ENCODE assay signal across 9 mouse cellular contexts in genomic region chr10:39291747-39292198, GRCm38 (mm10).
DNase-seq lines count a peak whose midpoint lies in the region; ATAC-seq and TF ChIP-seq lines count a peak whose summit lies in the region.
"Had no signal": no experiment of that assay in that cellular context is flagged by ENCODE, and none has a peak within 500 bp of the region (broad histone marks: within the 10 kb centered on the region; RNA-seq: fewer than 3 reads in every experiment).

No protein-coding gene starts in this region.

- no peak for TF ChIP-seq CTCF in C2C12 (IDR thresholded peaks at IDR 0.05; ENCODE audit: control insufficient read depth, insufficient read depth, insufficient read length)

- H3ac ChIP-seq in C2C12 (ENCODE audit: control insufficient read depth, insufficient read length, low read depth) = no peak overlapping the region

- H3K4me3 ChIP-seq in forebrain, embryonic 10.5 days = no peak overlapping the region
- no peak overlapping the region for H3K4me3 ChIP-seq in forebrain, embryonic 11.5 days (ENCODE audit: low read depth, low read length)
- H3K4me3 ChIP-seq in C2C12 (ENCODE audit: insufficient read depth, poor library complexity, severe bottlenecking) = no peak overlapping the region
- no peak overlapping the region for H3K4me3 ChIP-seq in neural tube, embryonic 14.5 days (ENCODE audit: low read depth, low read length)

- peaks cover 4% of the 10 kb centered on the region; the same call in 1 of the 2 replicates for H3K27me3 ChIP-seq in forebrain, embryonic 10.5 days (ENCODE audit: poor library complexity, severe bottlenecking)
- H3K27me3 ChIP-seq in forebrain, embryonic 11.5 days (ENCODE audit: control insufficient read depth, insufficient read depth, low read length) = no peaks in the 10 kb centered on the region
- H3K27me3 ChIP-seq in C2C12 (ENCODE audit: control insufficient read depth, insufficient read depth, insufficient read length) = no peaks in the 10 kb centered on the region
- no peaks in the 10 kb centered on the region for H3K27me3 ChIP-seq in neural tube, embryonic 14.5 days (ENCODE audit: control insufficient read depth, insufficient read depth, low read length)

- no peak for ATAC-seq in forebrain, embryonic 11.5 days (replicated peaks; ENCODE audit: low FRiP score)
- peak; percentile 14; the same call in 1 of the 2 replicates for ATAC-seq in granulocyte monocyte progenitor cell, adult 5-6 weeks (replicated peaks; ENCODE audit: poor library complexity, severe bottlenecking)
- ATAC-seq in neural tube, embryonic 14.5 days (ENCODE audit: low read depth) = peak; percentile 78

- H3K79me3 ChIP-seq in C2C12 (ENCODE audit: low read depth) = no peaks in the 10 kb centered on the region

- no peaks in the 10 kb centered on the region for H3K36me3 ChIP-seq in forebrain, embryonic 10.5 days (replicated peaks)
- no peaks in the 10 kb centered on the region for H3K36me3 ChIP-seq in forebrain, embryonic 11.5 days (ENCODE audit: control insufficient read depth, insufficient read depth, low read length)
- no peaks in the 10 kb centered on the region for H3K36me3 ChIP-seq in C2C12 (ENCODE audit: control insufficient read depth, insufficient read depth)
- H3K36me3 ChIP-seq in neural tube, embryonic 14.5 days (ENCODE audit: control insufficient read depth, insufficient read depth, low read length) = no peaks in the 10 kb centered on the region

- H3K27ac ChIP-seq in forebrain, embryonic 10.5 days = 0 out of 2 replicates have a peak overlapping the region, but pooled peaks have one; percentile 22
- no peak overlapping the region for H3K27ac ChIP-seq in forebrain, embryonic 11.5 days (ENCODE audit: low read depth, low read length)
- H3K27ac ChIP-seq in neural tube, embryonic 14.5 days (ENCODE audit: low read depth, low read length) = peak overlapping the region; percentile 24; the same call in 1 of the 2 replicates
- H3K27ac ChIP-seq: liver, embryonic 14.5 days had no signal

- H3K4me1 ChIP-seq in forebrain, embryonic 10.5 days = peaks cover 37% of the 10 kb centered on the region
- H3K4me1 ChIP-seq in forebrain, embryonic 11.5 days (replicated peaks; ENCODE audit: control insufficient read depth, insufficient read depth, low read length) = peaks cover 2% of the 10 kb centered on the region; the same call in 1 of the 2 replicates
- H3K4me1 ChIP-seq in neural tube, embryonic 14.5 days (ENCODE audit: control insufficient read depth, insufficient read depth, low read length) = peaks cover 13% of the 10 kb centered on the region; the same call in 1 of the 2 replicates

- DNase-seq in forebrain, embryonic 10.5 days (ENCODE audit: extremely low spot score, low spot score) = no peak
- DNase-seq in forebrain, embryonic 11.5 days (ENCODE audit: low spot score) = no peak
- peak; percentile 25 to 46 for DNase-seq in kidney, postnatal 25 days
- DNase-seq in thymus, postnatal 0 days (ENCODE audit: low spot score) = no peak
- DNase-seq in embryo, embryonic 9.5 days (ENCODE audit: extremely low spot score) = no peak

- H3K79me2 ChIP-seq in C2C12 (ENCODE audit: control insufficient read depth, insufficient read depth) = no peaks in the 10 kb centered on the region

- H3K4me2 ChIP-seq in forebrain, embryonic 11.5 days (ENCODE audit: low read depth, low read length, severe bottlenecking) = no peak overlapping the region
- H3K4me2 ChIP-seq in neural tube, embryonic 14.5 days (ENCODE audit: low read depth, low read length) = no peak overlapping the region

- 84% methylated on average over 9 of the region's 9 CpGs for WGBS in forebrain, embryonic 10.5 days
- 86% methylated on average over 9 of the region's 9 CpGs for WGBS in forebrain, embryonic 11.5 days
- 60% methylated on average over 9 of the region's 9 CpGs for WGBS in neural tube, embryonic 14.5 days

- peaks cover 7% of the 10 kb centered on the region; the same call in 1 of the 2 replicates for H3K9me3 ChIP-seq in forebrain, embryonic 10.5 days
- H3K9me3 ChIP-seq in forebrain, embryonic 11.5 days (ENCODE audit: control insufficient read depth, low read length) = no peaks in the 10 kb centered on the region
- H3K9me3 ChIP-seq in neural tube, embryonic 14.5 days (ENCODE audit: control insufficient read depth, low read length) = no peaks in the 10 kb centered on the region

- H3K9ac ChIP-seq in forebrain, embryonic 11.5 days (ENCODE audit: low read length) = no peak overlapping the region
- H3K9ac ChIP-seq in neural tube, embryonic 14.5 days (replicated peaks; ENCODE audit: low read depth, low read length) = no peak overlapping the region
- H3K9ac ChIP-seq: liver, embryonic 14.5 days had no signal

TF ChIP-seq in C2C12, 6 proteins besides CTCF, POLR2A, EP300 and RAD21:
- TF ChIP-seq MYOD1 (IDR thresholded peaks at IDR 0.05; ENCODE audit: control insufficient read depth, insufficient read length, low read depth) (peak; percentile 58), USF1 (IDR thresholded peaks at IDR 0.05; ENCODE audit: low read depth) (no peak)
TF ChIP-seq in C2C12: peak in this region for 1.

Comparison
In these comparisons a context has a peak if more than half of its experiments do, and no peak if none do; other contexts are left out.
1. DNase-seq: peak in kidney, postnatal 25 days (2 of 2); none in forebrain, embryonic 10.5 days (single experiment), forebrain, embryonic 11.5 days (single experiment), thymus, postnatal 0 days (single experiment) and embryo, embryonic 9.5 days (single experiment).